Mouse (Mus musculus) effector memory CD4-positive, alpha-beta T cell, adult 7 months (primary cell): ENCODE results near the gene Krtap5-1. TPM values are rescaled to one million over a fixed set of nuclear protein-coding genes. Genes with fewer than 3 reads are reported as not detected.

Experiments used
- polyA plus RNA-seq: library from polyadenylated mRNA; unstranded; fragments of 100-300 nt; shearing (Covaris generic); gene quantifications from one replicate; pipeline ENCODE4 v1.2.1, GENCODE M21; 2017

Gene Krtap5-1
- not detected for polyA plus RNA-seq

DNA sequence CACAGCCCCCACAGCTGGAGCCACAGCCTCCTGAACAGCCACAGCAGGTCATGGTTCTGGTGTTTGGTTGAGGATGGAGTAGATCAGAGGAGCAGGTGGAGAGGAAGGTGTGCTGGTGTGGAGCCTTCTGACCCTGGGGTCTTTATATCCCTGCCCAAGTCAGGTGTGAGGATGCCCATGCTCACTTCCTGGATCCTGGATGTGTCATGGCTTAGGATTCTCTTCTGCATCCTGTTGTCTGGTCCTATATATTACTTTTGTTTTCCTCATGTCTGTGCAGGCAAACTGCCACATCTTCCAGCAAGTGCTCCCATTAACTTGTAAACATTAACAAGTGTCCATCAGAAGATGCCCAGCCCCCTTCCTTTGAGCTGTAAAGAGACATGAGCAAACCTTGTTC, at the start of gene Krtap5-1:
Krtap5-1 (minus strand) TSS at position 101 of the 400 bp plus-strand sequence.

DNA sequence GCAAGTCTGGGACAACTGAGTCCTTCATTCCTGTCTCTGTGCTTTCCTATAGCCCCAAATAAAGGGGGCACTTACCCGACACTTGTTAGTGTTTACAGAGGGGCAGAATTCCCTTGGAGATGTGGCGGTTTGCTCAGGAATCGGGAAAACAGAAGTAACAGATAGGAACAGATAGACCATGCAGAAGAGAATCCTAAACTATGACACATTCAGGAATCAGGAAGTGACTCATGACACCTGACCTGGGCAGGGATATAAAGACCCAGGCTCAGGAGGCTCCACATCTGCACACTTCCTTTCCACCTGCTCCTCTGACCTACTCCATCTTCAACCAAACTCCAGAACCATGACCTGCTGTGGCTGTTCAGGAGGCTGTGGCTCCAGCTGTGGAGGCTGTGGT, 6.3 kb upstream of the Krtap5-1 start, which contains the start of gene Krtap5-4:
Krtap5-4 (plus strand) TSS at position 301 of the 400 bp plus-strand sequence.

DNA sequence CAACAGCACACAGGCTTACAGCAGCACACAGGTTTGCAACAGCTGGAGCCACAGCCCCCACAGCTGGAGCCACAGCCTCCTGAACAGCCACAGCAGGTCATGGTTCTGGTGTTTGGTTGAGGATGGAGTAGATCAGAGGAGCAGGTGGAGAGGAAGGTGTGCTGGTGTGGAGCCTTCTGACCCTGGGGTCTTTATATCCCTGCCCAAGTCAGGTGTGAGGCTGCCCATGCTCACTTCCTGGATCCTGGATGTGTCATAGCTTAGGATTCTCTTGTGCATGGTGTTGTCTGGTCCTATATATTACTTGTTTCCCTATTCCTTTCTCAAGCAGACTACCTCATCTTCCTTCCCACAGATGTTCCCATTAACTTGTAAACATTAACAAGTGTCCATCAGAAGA, 22.7 kb downstream of the Krtap5-1 start, which contains the start of gene Gm4559:
Gm4559 (minus strand) TSS at position 101 of the 400 bp plus-strand sequence.

DNA sequence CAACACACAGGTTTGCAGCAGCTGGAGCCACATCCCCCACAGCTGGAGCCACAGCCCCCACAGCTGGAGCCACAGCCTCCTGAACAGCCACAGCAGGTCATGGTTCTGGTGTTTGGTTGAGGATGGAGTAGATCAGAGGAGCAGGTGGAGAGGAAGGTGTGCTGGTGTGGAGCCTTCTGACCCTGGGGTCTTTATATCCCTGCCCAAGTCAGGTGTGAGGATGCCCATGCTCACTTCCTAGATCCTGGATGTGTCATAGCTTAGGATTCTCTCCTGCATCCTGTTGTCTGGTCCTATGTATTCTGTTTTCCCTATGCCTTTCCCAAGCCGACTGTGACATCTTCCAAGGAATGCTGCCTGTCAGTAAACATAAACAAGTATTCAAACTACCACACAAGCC, 38.7 kb downstream of the Krtap5-1 start, which contains the start of gene Gm2431:
Gm2431 (minus strand) TSS at position 101 of the 400 bp plus-strand sequence.

Other genes with a start within 250 kb of the Krtap5-1 start
- gene Mob2, start 236.1 kb downstream of the Krtap5-1 start, polyA plus RNA-seq = 132 TPM
- 32.7 TPM for gene Dusp8, start 201.3 kb downstream of the Krtap5-1 start, polyA plus RNA-seq
- 1.2 TPM for gene Gm45618, start 176.4 kb downstream of the Krtap5-1 start, polyA plus RNA-seq
- not detected for gene Gm39115, start 161.1 kb downstream of the Krtap5-1 start, polyA plus RNA-seq
- gene Gm45337, start 152.5 kb downstream of the Krtap5-1 start, polyA plus RNA-seq = not detected
- gene Gm29735, start 140.0 kb downstream of the Krtap5-1 start, polyA plus RNA-seq = not detected
- not detected for gene Gm4553, start 131.4 kb downstream of the Krtap5-1 start, polyA plus RNA-seq
- gene Krtap5-2, start 121.1 kb downstream of the Krtap5-1 start, polyA plus RNA-seq = not detected
- gene Gm10153, start 106.7 kb downstream of the Krtap5-1 start, polyA plus RNA-seq = not detected
- gene Krtap5-3, start 95.8 kb downstream of the Krtap5-1 start, polyA plus RNA-seq = not detected
- gene Gm7579, start 85.3 kb downstream of the Krtap5-1 start, polyA plus RNA-seq = not detected
- gene Krtap5-5, start 67.1 kb downstream of the Krtap5-1 start, polyA plus RNA-seq = not detected
- not detected for gene Gm40460, start 56.0 kb downstream of the Krtap5-1 start, polyA plus RNA-seq
- gene Gm2431, start 38.8 kb downstream of the Krtap5-1 start, polyA plus RNA-seq = not detected
- not detected for gene Gm4559, start 22.8 kb downstream of the Krtap5-1 start, polyA plus RNA-seq
- gene Krtap5-4, start 6.4 kb upstream of the Krtap5-1 start, polyA plus RNA-seq = not detected
- 44.4 TPM for gene Ifitm10, start 76.6 kb upstream of the Krtap5-1 start, polyA plus RNA-seq
- gene Gm49369, start 85.5 kb upstream of the Krtap5-1 start, polyA plus RNA-seq = 28.2 TPM
- 419 TPM for gene Ctsd, start 90.9 kb upstream of the Krtap5-1 start, polyA plus RNA-seq
- gene Syt8, start 137.7 kb upstream of the Krtap5-1 start, polyA plus RNA-seq = not detected
- gene Tnni2, start 144.7 kb upstream of the Krtap5-1 start, polyA plus RNA-seq = not detected
- 1,101 TPM for gene Lsp1, start 163.7 kb upstream of the Krtap5-1 start, polyA plus RNA-seq
- 5.0 TPM for gene Tnnt3, start 201.7 kb upstream of the Krtap5-1 start, polyA plus RNA-seq
- gene Mrpl23, start 235.6 kb upstream of the Krtap5-1 start, polyA plus RNA-seq = 4.9 TPM